Mouse (Mus musculus): ENCODE measurements around the gene Surf6.

GRCm38 (mm10) chr2:26895898-26896297 is 6.8 kb downstream of the Surf6 start:
- TF ChIP-seq CTCF (IDR thresholded peaks at IDR 0.05; ENCODE audit: extremely low read depth, insufficient read depth, insufficient read length, insufficient replicate concordance): no peak
- no peak for TF ChIP-seq POLR2A (IDR thresholded peaks at IDR 0.05; ENCODE audit: low read depth, low read length)
